Mouse (Mus musculus): Measurements from ENCODE around the gene Arhgap15.

GRCm38 (mm10) chr2:43737546-43737945, 11.1 kb upstream of the Arhgap15 start:
- no peak for TF ChIP-seq CTCF (IDR thresholded peaks at IDR 0.05; ENCODE audit: borderline replicate concordance, extremely low read depth, insufficient read depth, insufficient read length)
- no peak for TF ChIP-seq POLR2A (IDR thresholded peaks at IDR 0.05; ENCODE audit: borderline replicate concordance, extremely low read depth, insufficient read depth, insufficient read length, poor library complexity, severe bottlenecking)
